ENCODE assay signal across 12 mouse cellular contexts in the genomic region with DNA sequence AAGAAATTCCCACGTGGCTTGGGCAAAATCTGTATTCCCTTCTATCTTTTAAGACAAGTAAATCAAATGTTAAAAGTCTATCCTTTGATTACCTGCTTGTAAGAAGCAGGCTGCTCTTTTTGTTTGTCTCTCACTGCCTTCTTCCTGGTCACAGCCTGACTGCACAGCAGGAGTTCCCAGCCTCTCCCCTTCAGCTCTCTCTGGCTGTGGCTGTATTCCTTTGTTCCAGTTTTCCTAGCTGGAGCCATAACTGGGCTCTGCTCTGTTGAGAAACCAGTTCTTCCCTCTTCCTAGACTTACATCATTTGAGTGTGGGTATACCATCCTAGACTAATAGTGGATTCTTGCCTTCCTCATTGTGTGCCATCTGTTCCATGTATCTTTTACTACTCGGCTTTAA. TPM values are rescaled to one million over a fixed set of nuclear protein-coding genes. Genes with fewer than 3 reads are reported as not detected.
DNase-seq lines count a peak whose midpoint lies in the region; ATAC-seq and TF ChIP-seq lines count a peak whose summit lies in the region.
"Had no signal": no experiment of that assay in that cellular context is flagged by ENCODE, and none has a peak within 500 bp of the region (broad histone marks: within the 10 kb centered on the region; RNA-seq: fewer than 3 reads in every experiment).

No protein-coding gene starts in this region.

- no peak overlapping the region for H3K4me2 ChIP-seq in embryonic facial prominence, embryonic 15.5 days (replicated peaks)
- no peak overlapping the region for H3K4me2 ChIP-seq in liver, embryonic 13.5 days
- no peak overlapping the region for H3K4me2 ChIP-seq in lung, postnatal 0 days (replicated peaks; ENCODE audit: low read depth, low read length)

- peak; percentile 82 for DNase-seq in ES-CJ7 (ENCODE audit: low read depth, low spot score)
- peak; percentile 6 for DNase-seq in Muller cell, postnatal 12 days (ENCODE audit: inconsistent ontology term)
- DNase-seq in liver, embryonic 13.5 days, result no peak
- DNase-seq in thymus, postnatal 25 days, result no peak
- no peak for DNase-seq in lung, postnatal 36 days
- DNase-seq in lung, postnatal 0 days (ENCODE audit: low spot score), result no peak
- DNase-seq: heart, adult 2 months; kidney, postnatal 14 days; lung, postnatal 10 days; thymus, adult 2 months had no signal

- no peak overlapping the region for H3K4me3 ChIP-seq in embryonic facial prominence, embryonic 15.5 days (replicated peaks)
- H3K4me3 ChIP-seq in liver, embryonic 13.5 days (replicated peaks), result no peak overlapping the region
- no peak overlapping the region for H3K4me3 ChIP-seq in lung, postnatal 0 days (ENCODE audit: low read depth, low read length)
- H3K4me3 ChIP-seq: heart, adult 2 months had no signal

- TF ChIP-seq EP300 in lung, postnatal 0 days (IDR thresholded peaks at IDR 0.05), result no peak

- ATAC-seq in embryonic facial prominence, embryonic 15.5 days (ENCODE audit: insufficient number of reproducible peaks, low FRiP score, low TSS enrichment, low read depth), result no peak
- no peak for ATAC-seq in liver, embryonic 13.5 days (ENCODE audit: low read depth)
- ATAC-seq in lung, postnatal 0 days, result no peak
- ATAC-seq: Patski had no signal

- no peaks in the 10 kb centered on the region for H3K4me1 ChIP-seq in embryonic facial prominence, embryonic 15.5 days
- peaks cover 43% of the 10 kb centered on the region for H3K4me1 ChIP-seq in liver, embryonic 13.5 days (replicated peaks)
- H3K4me1 ChIP-seq in lung, postnatal 0 days (ENCODE audit: insufficient read depth, low read depth, low read length), result 0 out of 2 replicates have a peak, but pooled peaks cover 3% of the 10 kb centered on the region

- WGBS in embryonic facial prominence, embryonic 15.5 days, result 29% methylated on average over 2 of the region's 2 CpGs
- WGBS in liver, embryonic 13.5 days (ENCODE audit: insufficient replicate concordance), result 35% methylated on average over 2 of the region's 2 CpGs
- 48% methylated on average over 2 of the region's 2 CpGs for WGBS in lung, postnatal 0 days

- no peaks in the 10 kb centered on the region for H3K9me3 ChIP-seq in embryonic facial prominence, embryonic 15.5 days (replicated peaks)
- no peaks in the 10 kb centered on the region for H3K9me3 ChIP-seq in liver, embryonic 13.5 days (replicated peaks)
- H3K9me3 ChIP-seq in lung, postnatal 0 days (ENCODE audit: low read length), result no peaks in the 10 kb centered on the region

- no peaks in the 10 kb centered on the region for H3K27me3 ChIP-seq in embryonic facial prominence, embryonic 15.5 days
- no peaks in the 10 kb centered on the region for H3K27me3 ChIP-seq in liver, embryonic 13.5 days
- no peaks in the 10 kb centered on the region for H3K27me3 ChIP-seq in lung, postnatal 0 days (replicated peaks; ENCODE audit: insufficient read depth, low read length)
- H3K27me3 ChIP-seq: Patski had no signal

- H3K36me3 ChIP-seq in embryonic facial prominence, embryonic 15.5 days, result peaks cover 17% of the 10 kb centered on the region
- H3K36me3 ChIP-seq in liver, embryonic 13.5 days, result peaks cover 16% of the 10 kb centered on the region
- no peaks in the 10 kb centered on the region for H3K36me3 ChIP-seq in lung, postnatal 0 days (ENCODE audit: insufficient read depth, low read length)

- H3K9ac ChIP-seq in embryonic facial prominence, embryonic 15.5 days, result no peak overlapping the region
- H3K9ac ChIP-seq in liver, embryonic 13.5 days, result 0 out of 2 replicates have a peak overlapping the region, but pooled peaks have one; percentile 33
- no peak overlapping the region for H3K9ac ChIP-seq in lung, postnatal 0 days (replicated peaks; ENCODE audit: low read depth)

- 0 out of 2 replicates have a peak overlapping the region, but pooled peaks have one; percentile 31 for H3K27ac ChIP-seq in embryonic facial prominence, embryonic 15.5 days (replicated peaks)
- peak overlapping the region; percentile 63 for H3K27ac ChIP-seq in liver, embryonic 13.5 days
- no peak overlapping the region for H3K27ac ChIP-seq in lung, postnatal 0 days (ENCODE audit: low read length)

- TF ChIP-seq CTCF in lung, postnatal 0 days (IDR thresholded peaks at IDR 0.05), result no peak

RNA-seq across cellular contexts. Expression of a gene that starts 29.4 kb away (rescaled TPM):
- 80.4 and 84.7 TPM in 2 replicates for polyA plus RNA-seq in embryonic facial prominence, embryonic 15.5 days (2015; fragmentation: Nextera tagmentation; extraction: Ambion mirVana)
- 38.9 and 39.9 TPM in 2 replicates for polyA plus RNA-seq in liver, embryonic 13.5 days (2015; fragmentation: Nextera tagmentation; extraction: Ambion mirVana)
- polyA plus RNA-seq in lung, postnatal 0 days (2015; fragmentation: Nextera tagmentation; extraction: Ambion mirVana), result 77.9 and 81.6 TPM in 2 replicates

RNA-seq across cellular contexts. Expression of a gene that starts 40.7 kb away (rescaled TPM):
- polyA plus RNA-seq in embryonic facial prominence, embryonic 15.5 days (2015; fragmentation: Nextera tagmentation; extraction: Ambion mirVana), result 25.0 and 28.1 TPM in 2 replicates
- 11.6 and 15.2 TPM in 2 replicates for polyA plus RNA-seq in liver, embryonic 13.5 days (2015; fragmentation: Nextera tagmentation; extraction: Ambion mirVana)
- 5.3 and 6.9 TPM in 2 replicates for polyA plus RNA-seq in lung, postnatal 0 days (2015; fragmentation: Nextera tagmentation; extraction: Ambion mirVana)

Comparison
In these comparisons a context has a peak if more than half of its experiments do, and no peak if none do; other contexts are left out.
1. DNase-seq: peak in ES-CJ7 (single experiment) and Muller cell, postnatal 12 days (single experiment); none in liver, embryonic 13.5 days (single experiment), thymus, postnatal 25 days (single experiment), lung, postnatal 36 days (single experiment) and lung, postnatal 0 days (single experiment).